Mouse (Mus musculus): ENCODE results near the gene Olfr1419. TPM values are rescaled to one million over a fixed set of nuclear protein-coding genes. Genes with fewer than 3 reads are reported as not detected.

The Olfr1419 gene
- not detected for polyA plus RNA-seq (2015; fragmentation: Illumina TruSeq; extraction: RNeasy Lipid Tissue Mini Kit (QIAGEN cat#74804); ENCODE audit: low read depth, low replicate concordance)

DNA sequence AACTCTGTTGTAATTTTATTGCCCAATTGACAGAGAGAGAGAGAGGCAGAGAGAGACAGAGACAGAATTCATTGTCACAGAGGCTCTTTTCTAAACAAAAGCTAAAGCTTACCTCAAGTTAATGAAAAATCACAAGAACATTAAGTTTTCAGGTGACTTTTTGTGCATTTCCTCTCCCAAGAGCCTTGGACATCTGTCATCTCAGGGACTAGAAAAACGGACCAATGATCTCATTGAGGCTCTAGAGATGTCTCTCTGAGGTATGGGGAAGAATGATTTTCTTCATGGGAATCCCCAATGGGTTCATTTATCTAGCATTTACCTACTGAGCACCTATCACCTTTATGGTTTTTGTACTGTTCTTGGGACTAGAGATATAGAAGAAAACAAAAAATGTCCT is at the start of gene Olfr1419:
Olfr1419 (minus strand) TSS at position 101 of the 400 bp plus-strand sequence.

DNA sequence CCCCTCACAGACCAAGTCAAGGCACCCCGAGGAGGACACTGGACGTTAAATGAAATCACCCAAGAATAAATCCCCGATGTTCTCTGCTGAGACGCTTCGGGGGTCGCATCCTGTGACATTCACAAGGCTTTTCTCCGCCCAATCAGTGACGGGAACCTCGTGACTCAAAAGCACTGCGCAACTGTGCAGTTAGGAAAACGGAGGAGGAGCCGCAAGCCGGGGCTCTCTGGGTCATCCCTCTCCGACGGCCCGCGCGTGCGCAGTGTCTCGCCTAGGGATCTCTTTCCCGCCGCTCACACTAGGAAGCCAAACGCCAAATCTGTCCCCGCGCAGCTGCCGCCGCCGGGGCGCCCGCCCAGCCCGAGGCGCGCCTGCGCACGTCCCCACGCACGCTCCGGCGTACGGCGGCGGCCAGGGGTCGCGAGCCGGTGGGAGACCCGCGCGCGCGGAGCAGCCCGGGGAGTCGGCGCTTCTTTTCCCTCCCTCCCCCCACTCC is 37.2 kb upstream of the Olfr1419 start, which contains the start of gene Patl1:
Patl1 (plus strand) TSS at position 363 of the 496 bp plus-strand sequence.

GRCm38 (mm10) chr19:11886265-11886664 is 11.4 kb upstream of the Olfr1419 start, which contains the start of gene Olfr1420:
Gene Olfr1420 (plus strand): TSS chr19:11886565.

DNA sequence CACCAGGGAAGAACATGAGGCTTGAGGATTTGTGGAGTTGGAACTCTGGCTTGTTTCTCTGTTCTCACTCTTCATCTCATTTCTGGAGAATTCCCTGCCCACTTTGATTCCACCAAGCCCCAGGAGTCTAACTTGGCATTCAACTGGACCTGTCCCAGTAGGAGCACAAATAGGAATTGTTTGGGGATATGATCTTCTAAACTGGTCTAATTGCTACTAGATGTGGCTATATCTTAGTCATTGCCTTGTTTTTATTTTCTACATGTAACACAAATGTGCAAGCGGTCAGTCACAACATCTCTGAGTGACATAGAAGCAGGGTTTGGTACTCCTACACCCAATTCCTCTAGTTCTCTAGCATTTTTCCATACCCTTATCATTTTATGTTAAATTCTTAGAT is 13.9 kb downstream of the Olfr1419 start, which contains the start of gene Olfr1418:
Olfr1418 (minus strand) TSS at position 101 of the 400 bp plus-strand sequence.

DNA sequence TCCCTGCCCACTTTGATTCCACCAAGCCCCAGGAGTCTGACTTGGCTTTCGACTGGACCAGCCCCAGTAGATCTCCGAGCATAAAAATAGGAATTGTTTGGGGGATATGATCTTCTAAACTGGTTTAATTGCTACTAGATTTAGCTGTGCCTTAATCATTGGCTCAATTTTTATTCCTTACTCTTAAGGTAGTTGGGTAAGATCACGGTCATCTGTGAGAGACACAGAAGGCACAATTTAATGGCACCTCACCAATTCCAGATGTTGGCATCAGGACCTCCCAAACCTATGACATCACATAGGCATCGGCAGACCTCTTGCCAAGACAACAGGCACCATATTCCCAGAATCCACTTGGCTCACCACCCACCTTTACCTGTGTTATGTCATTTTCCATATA is 35.8 kb downstream of the Olfr1419 start, which contains the start of gene Olfr1417:
Olfr1417 (minus strand) TSS at position 101 of the 400 bp plus-strand sequence.

GRCm38 (mm10) chr19:11819143-11819700 is 55.7 kb downstream of the Olfr1419 start, which contains the start of gene Stx3:
Gene Stx3 (minus strand): TSS chr19:11819403.

Other genes starting within 250 kb of the Olfr1419 start
- not detected for gene Ms4a3, start 234.3 kb downstream of the Olfr1419 start, polyA plus RNA-seq (2015; fragmentation: Illumina TruSeq; extraction: RNeasy Lipid Tissue Mini Kit (QIAGEN cat#74804); ENCODE audit: low read depth, low replicate concordance)
- not detected for gene Oosp2, start 214.5 kb downstream of the Olfr1419 start, polyA plus RNA-seq (2015; fragmentation: Illumina TruSeq; extraction: RNeasy Lipid Tissue Mini Kit (QIAGEN cat#74804); ENCODE audit: low read depth, low replicate concordance)
- gene Oosp1, start 184.0 kb downstream of the Olfr1419 start, polyA plus RNA-seq (2015; fragmentation: Illumina TruSeq; extraction: RNeasy Lipid Tissue Mini Kit (QIAGEN cat#74804); ENCODE audit: low read depth, low replicate concordance), result not detected
- gene Oosp3, start 178.1 kb downstream of the Olfr1419 start, polyA plus RNA-seq (2015; fragmentation: Illumina TruSeq; extraction: RNeasy Lipid Tissue Mini Kit (QIAGEN cat#74804); ENCODE audit: low read depth, low replicate concordance), result not detected
- gene Gif, start 127.6 kb downstream of the Olfr1419 start, polyA plus RNA-seq (2015; fragmentation: Illumina TruSeq; extraction: RNeasy Lipid Tissue Mini Kit (QIAGEN cat#74804); ENCODE audit: low read depth, low replicate concordance), result not detected
- gene Mrpl16, start 104.7 kb downstream of the Olfr1419 start, polyA plus RNA-seq (2015; fragmentation: Illumina TruSeq; extraction: RNeasy Lipid Tissue Mini Kit (QIAGEN cat#74804); ENCODE audit: low read depth, low replicate concordance), result 59.0 TPM
- 34.6 TPM for gene Stx3, start 55.7 kb downstream of the Olfr1419 start, polyA plus RNA-seq (2015; fragmentation: Illumina TruSeq; extraction: RNeasy Lipid Tissue Mini Kit (QIAGEN cat#74804); ENCODE audit: low read depth, low replicate concordance)
- gene Olfr1417, start 35.9 kb downstream of the Olfr1419 start, polyA plus RNA-seq (2015; fragmentation: Illumina TruSeq; extraction: RNeasy Lipid Tissue Mini Kit (QIAGEN cat#74804); ENCODE audit: low read depth, low replicate concordance), result not detected
- not detected for gene Olfr1418, start 14.0 kb downstream of the Olfr1419 start, polyA plus RNA-seq (2015; fragmentation: Illumina TruSeq; extraction: RNeasy Lipid Tissue Mini Kit (QIAGEN cat#74804); ENCODE audit: low read depth, low replicate concordance)
- not detected for gene Olfr1420, start 11.5 kb upstream of the Olfr1419 start, polyA plus RNA-seq (2015; fragmentation: Illumina TruSeq; extraction: RNeasy Lipid Tissue Mini Kit (QIAGEN cat#74804); ENCODE audit: low read depth, low replicate concordance)
- gene Patl1, start 37.3 kb upstream of the Olfr1419 start, polyA plus RNA-seq (2015; fragmentation: Illumina TruSeq; extraction: RNeasy Lipid Tissue Mini Kit (QIAGEN cat#74804); ENCODE audit: low read depth, low replicate concordance), result 13.3 TPM
- gene Osbp, start 90.8 kb upstream of the Olfr1419 start, polyA plus RNA-seq (2015; fragmentation: Illumina TruSeq; extraction: RNeasy Lipid Tissue Mini Kit (QIAGEN cat#74804); ENCODE audit: low read depth, low replicate concordance), result 35.7 TPM
- gene Olfr1423, start 166.2 kb upstream of the Olfr1419 start, polyA plus RNA-seq (2015; fragmentation: Illumina TruSeq; extraction: RNeasy Lipid Tissue Mini Kit (QIAGEN cat#74804); ENCODE audit: low read depth, low replicate concordance), result not detected
- gene Olfr1424, start 187.6 kb upstream of the Olfr1419 start, polyA plus RNA-seq (2015; fragmentation: Illumina TruSeq; extraction: RNeasy Lipid Tissue Mini Kit (QIAGEN cat#74804); ENCODE audit: low read depth, low replicate concordance), result not detected
- not detected for gene Olfr1425, start 202.6 kb upstream of the Olfr1419 start, polyA plus RNA-seq (2015; fragmentation: Illumina TruSeq; extraction: RNeasy Lipid Tissue Mini Kit (QIAGEN cat#74804); ENCODE audit: low read depth, low replicate concordance)
- not detected for gene Olfr1426, start 216.9 kb upstream of the Olfr1419 start, polyA plus RNA-seq (2015; fragmentation: Illumina TruSeq; extraction: RNeasy Lipid Tissue Mini Kit (QIAGEN cat#74804); ENCODE audit: low read depth, low replicate concordance)
- gene Olfr1427, start 228.2 kb upstream of the Olfr1419 start, polyA plus RNA-seq (2015; fragmentation: Illumina TruSeq; extraction: RNeasy Lipid Tissue Mini Kit (QIAGEN cat#74804); ENCODE audit: low read depth, low replicate concordance), result not detected
- not detected for gene Olfr1428, start 240.8 kb upstream of the Olfr1419 start, polyA plus RNA-seq (2015; fragmentation: Illumina TruSeq; extraction: RNeasy Lipid Tissue Mini Kit (QIAGEN cat#74804); ENCODE audit: low read depth, low replicate concordance)
- gene Olfr76, start 248.1 kb upstream of the Olfr1419 start, polyA plus RNA-seq (2015; fragmentation: Illumina TruSeq; extraction: RNeasy Lipid Tissue Mini Kit (QIAGEN cat#74804); ENCODE audit: low read depth, low replicate concordance), result not detected

All from brain, adult 10 weeks (tissue).